Mouse (Mus musculus) right cerebral cortex, adult 2 months (tissue): ENCODE measurements around the gene C1ql4.
"Not testable (repeated sequence)": the region's sequence is repeated elsewhere in the genome, so short reads cannot be mapped to it uniquely, and the experiment has no call there.

Source experiments
- DNase-seq, 2 experiments: peaks; one replicate each; pipeline ENCODE4 v3.0.0; 2021 to 2022; ENCODE audit warnings: low spot score in 2 of 2

C1ql4 gene

GRCm38 (mm10) chr15:99098493-99098861, 10.9 kb upstream of the C1ql4 start:
- DNase-seq, result no peak

- peak in 1 of 2 experiments; percentile 19 for DNase-seq
Observed at GRCm38 (mm10) chr15:99097840-99098492, 10.3 kb upstream of the C1ql4 start.

GRCm38 (mm10) chr15:99096831-99097500, 9.3 kb upstream of the C1ql4 start:
- DNase-seq, result no peak

GRCm38 (mm10) chr15:99096061-99096793, 8.6 kb upstream of the C1ql4 start:
- no peak for DNase-seq

GRCm38 (mm10) chr15:99095356-99095755, 7.7 kb upstream of the C1ql4 start:
- no peak for DNase-seq

- DNase-seq, result no peak
Observed at GRCm38 (mm10) chr15:99094631-99095270, 7.1 kb upstream of the C1ql4 start.

GRCm38 (mm10) chr15:99093291-99094258, 6.0 kb upstream of the C1ql4 start:
- DNase-seq, result peak in 1 of 2 experiments; percentile 12

GRCm38 (mm10) chr15:99092870-99093269, 5.3 kb upstream of the C1ql4 start, which contains the start of gene Dnajc22:
TSS of gene Dnajc22 (plus strand) at chr15:99093170.
- no peak for DNase-seq

- no peak for DNase-seq
Observed at GRCm38 (mm10) chr15:99089069-99089468, 1.5 kb upstream of the C1ql4 start.

GRCm38 (mm10) chr15:99088292-99088691, 675 bp upstream of the C1ql4 start:
- DNase-seq, result peak; percentile 42 to 44

GRCm38 (mm10) chr15:99085997-99086396, 1.6 kb downstream of the C1ql4 start:
- DNase-seq, result no peak

- DNase-seq, result no peak
Observed at GRCm38 (mm10) chr15:99084618-99085017, 3.0 kb downstream of the C1ql4 start.

- no peak for DNase-seq
Observed at GRCm38 (mm10) chr15:99083867-99084557, 3.6 kb downstream of the C1ql4 start.

GRCm38 (mm10) chr15:99083258-99083657, 4.4 kb downstream of the C1ql4 start:
- DNase-seq, result peak; percentile 46 to 55

GRCm38 (mm10) chr15:99082840-99083239, 4.8 kb downstream of the C1ql4 start:
- no peak for DNase-seq

- no peak for DNase-seq
Observed at GRCm38 (mm10) chr15:99082322-99082721, 5.3 kb downstream of the C1ql4 start.

- DNase-seq, result no peak
Observed at GRCm38 (mm10) chr15:99079804-99080203, 7.8 kb downstream of the C1ql4 start.

- DNase-seq, result no peak
Observed at GRCm38 (mm10) chr15:99078181-99078910, 9.3 kb downstream of the C1ql4 start.

GRCm38 (mm10) chr15:99076011-99076410, 11.6 kb downstream of the C1ql4 start:
- not testable (repeated sequence) for DNase-seq
